Mouse (Mus musculus): ENCODE results near the gene 2900026A02Rik. TPM values are rescaled to one million over a fixed set of nuclear protein-coding genes. Genes with fewer than 3 reads are reported as not detected.

2900026A02Rik gene
- total RNA-seq, 1 experiment, result 12.3 TPM

GRCm38 (mm10) chr5:113145171-113145570 lies 75.9 kb downstream of the 2900026A02Rik start:
- peaks cover 0 to 2% of the 10 kb centered on the region in 2 experiments; a peak in 1 of 4 replicates for H3K4me1 ChIP-seq (ENCODE audit: control insufficient read depth in 2 of 2, insufficient read depth in 2 of 2, low read length in 2 of 2, poor library complexity in 1 of 2)
- in situ Hi-C loops (cut with MboI; ENCODE audit: low sequenced_read_pairs in 2 of 2, unreplicated experiment in 2 of 2), result no loop called here
- TF ChIP-seq CHD2 (IDR thresholded peaks at IDR 0.05; ENCODE audit: low read depth, low read length), result no peak
- no peak for TF ChIP-seq ZNF384 (IDR thresholded peaks at IDR 0.05; ENCODE audit: low read depth, low read length)
- TF ChIP-seq ZC3H11A (IDR thresholded peaks at IDR 0.05; ENCODE audit: borderline replicate concordance, low read depth, low read length), result no peak
- no peak for TF ChIP-seq HCFC1 (IDR thresholded peaks at IDR 0.05; ENCODE audit: borderline replicate concordance, insufficient read depth, low read length)
- TF ChIP-seq MAFK (IDR thresholded peaks at IDR 0.05; ENCODE audit: insufficient read depth, low read depth, low read length), result no peak
- H3K9ac ChIP-seq (ENCODE audit: insufficient read depth, low read depth, low read length, poor library complexity, severe bottlenecking), result no peak overlapping the region
- H3K27ac ChIP-seq (ENCODE audit: insufficient read depth, low read depth, low read length, poor library complexity, severe bottlenecking), result no peak overlapping the region
- no peaks in the 10 kb centered on the region for H3K9me3 ChIP-seq (ENCODE audit: control insufficient read depth, insufficient read depth, low read depth, low read length)
- DNase-seq (ENCODE audit: low read depth, low spot score), result no peak
- H3K36me3 ChIP-seq (ENCODE audit: control insufficient read depth, insufficient read depth, low read length, poor library complexity, severe bottlenecking), result no peaks in the 10 kb centered on the region
- no peak overlapping the region for H3K4me3 ChIP-seq (ENCODE audit: insufficient read depth in 1 of 2, low read depth in 1 of 2, low read length in 2 of 2, poor library complexity in 1 of 2, severe bottlenecking in 1 of 2)

DNA sequence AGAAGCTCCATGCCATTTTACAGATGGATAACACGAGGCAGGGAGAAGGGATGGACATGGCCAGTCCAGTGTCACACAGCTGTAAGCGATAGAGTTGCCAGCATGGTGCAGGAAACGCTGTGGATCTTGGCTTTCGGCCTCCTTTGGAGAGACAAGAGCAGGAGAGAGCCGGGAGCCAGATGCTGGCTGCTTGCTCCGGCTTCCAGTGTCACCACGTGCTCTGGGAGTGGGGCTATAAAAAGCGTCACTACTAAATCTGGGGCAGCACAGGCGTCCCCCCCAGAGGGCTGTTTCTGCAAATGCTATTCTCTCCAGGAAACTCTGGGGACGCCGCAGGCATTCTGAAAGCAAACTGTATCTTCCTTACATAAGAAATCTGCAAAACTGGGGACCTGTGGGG lies 78.5 kb downstream of the 2900026A02Rik start:
- Histone ChIP-seq H3K9me3 (ENCODE audit: control insufficient read depth, insufficient read depth, low read depth, low read length) (no peaks in the 10 kb centered on the region), H3K9ac (ENCODE audit: insufficient read depth, low read depth, low read length, poor library complexity, severe bottlenecking) (no peak overlapping the region), H3K27ac (ENCODE audit: insufficient read depth, low read depth, low read length, poor library complexity, severe bottlenecking) (no peak overlapping the region), H3K36me3 (ENCODE audit: control insufficient read depth, insufficient read depth, low read length, poor library complexity, severe bottlenecking) (no peaks in the 10 kb centered on the region), H3K4me1 (ENCODE audit: control insufficient read depth in 2 of 2, insufficient read depth in 2 of 2, low read length in 2 of 2, poor library complexity in 1 of 2) (peaks cover 0 to 10% of the 10 kb centered on the region in 2 experiments; a peak in 1 of 4 replicates), H3K4me3 (ENCODE audit: insufficient read depth in 1 of 2, low read depth in 1 of 2, low read length in 2 of 2, poor library complexity in 1 of 2, severe bottlenecking in 1 of 2) (no peak overlapping the region)
- in situ Hi-C loops (cut with MboI; ENCODE audit: low sequenced_read_pairs in 2 of 2, unreplicated experiment in 2 of 2), result no loop called here
- no peak for TF ChIP-seq ZNF384 (IDR thresholded peaks at IDR 0.05; ENCODE audit: low read depth, low read length)
- TF ChIP-seq HCFC1 (IDR thresholded peaks at IDR 0.05; ENCODE audit: borderline replicate concordance, insufficient read depth, low read length), result no peak
- TF ChIP-seq ZC3H11A (IDR thresholded peaks at IDR 0.05; ENCODE audit: borderline replicate concordance, low read depth, low read length), result no peak
- TF ChIP-seq MAFK (IDR thresholded peaks at IDR 0.05; ENCODE audit: insufficient read depth, low read depth, low read length), result no peak
- no peak for TF ChIP-seq CHD2 (IDR thresholded peaks at IDR 0.05; ENCODE audit: low read depth, low read length)
- DNase-seq (ENCODE audit: low read depth, low spot score), result no peak

DNA sequence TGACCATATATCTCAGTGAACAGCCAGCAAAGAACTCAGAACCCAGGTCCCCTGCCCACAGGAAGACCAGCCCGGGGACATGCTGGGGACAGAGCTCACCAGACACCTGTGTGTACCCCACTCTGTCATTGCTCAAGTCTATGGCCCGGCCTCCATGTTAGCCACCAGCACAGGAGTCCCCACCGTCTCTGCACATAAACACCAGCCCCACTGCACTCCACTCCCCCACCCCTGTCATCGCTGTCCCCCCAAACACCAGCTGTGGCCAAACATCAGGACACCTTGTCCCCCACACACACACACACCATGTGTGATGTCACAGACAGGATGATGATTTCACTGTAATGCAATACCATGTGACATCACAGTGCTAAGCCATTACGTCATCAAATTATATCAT lies 79.0 kb downstream of the 2900026A02Rik start:
- no peak for TF ChIP-seq CHD2 (IDR thresholded peaks at IDR 0.05; ENCODE audit: low read depth, low read length)
- TF ChIP-seq MAFK (IDR thresholded peaks at IDR 0.05; ENCODE audit: insufficient read depth, low read depth, low read length), result no peak
- no peak for TF ChIP-seq HCFC1 (IDR thresholded peaks at IDR 0.05; ENCODE audit: borderline replicate concordance, insufficient read depth, low read length)
- TF ChIP-seq ZNF384 (IDR thresholded peaks at IDR 0.05; ENCODE audit: low read depth, low read length), result no peak
- TF ChIP-seq ZC3H11A (IDR thresholded peaks at IDR 0.05; ENCODE audit: borderline replicate concordance, low read depth, low read length), result no peak
- Histone ChIP-seq H3K4me1 (ENCODE audit: control insufficient read depth in 2 of 2, insufficient read depth in 2 of 2, low read length in 2 of 2, poor library complexity in 1 of 2) (peaks cover 0 to 14% of the 10 kb centered on the region in 2 experiments; a peak in 1 of 4 replicates), H3K9me3 (ENCODE audit: control insufficient read depth, insufficient read depth, low read depth, low read length) (no peaks in the 10 kb centered on the region), H3K4me3 (ENCODE audit: insufficient read depth in 1 of 2, low read depth in 1 of 2, low read length in 2 of 2, poor library complexity in 1 of 2, severe bottlenecking in 1 of 2) (no peak overlapping the region), H3K36me3 (ENCODE audit: control insufficient read depth, insufficient read depth, low read length, poor library complexity, severe bottlenecking) (no peaks in the 10 kb centered on the region), H3K9ac (ENCODE audit: insufficient read depth, low read depth, low read length, poor library complexity, severe bottlenecking) (no peak overlapping the region), H3K27ac (ENCODE audit: insufficient read depth, low read depth, low read length, poor library complexity, severe bottlenecking) (no peak overlapping the region)
- in situ Hi-C loops (cut with MboI; ENCODE audit: low sequenced_read_pairs in 2 of 2, unreplicated experiment in 2 of 2), result no loop called here
- no peak for DNase-seq (ENCODE audit: low read depth, low spot score)

GRCm38 (mm10) chr5:113140872-113141271 lies 80.2 kb downstream of the 2900026A02Rik start:
- no peaks in the 10 kb centered on the region for H3K36me3 ChIP-seq (ENCODE audit: control insufficient read depth, insufficient read depth, low read length, poor library complexity, severe bottlenecking)
- H3K4me3 ChIP-seq (ENCODE audit: insufficient read depth in 1 of 2, low read depth in 1 of 2, low read length in 2 of 2, poor library complexity in 1 of 2, severe bottlenecking in 1 of 2), result no peak overlapping the region
- H3K27ac ChIP-seq (ENCODE audit: insufficient read depth, low read depth, low read length, poor library complexity, severe bottlenecking), result no peak overlapping the region
- peaks cover 0 to 14% of the 10 kb centered on the region in 2 experiments; a peak in 1 of 4 replicates for H3K4me1 ChIP-seq (ENCODE audit: control insufficient read depth in 2 of 2, insufficient read depth in 2 of 2, low read length in 2 of 2, poor library complexity in 1 of 2)
- H3K9me3 ChIP-seq (ENCODE audit: control insufficient read depth, insufficient read depth, low read depth, low read length), result no peaks in the 10 kb centered on the region
- H3K9ac ChIP-seq (ENCODE audit: insufficient read depth, low read depth, low read length, poor library complexity, severe bottlenecking), result no peak overlapping the region
- in situ Hi-C loops (cut with MboI; ENCODE audit: low sequenced_read_pairs in 2 of 2, unreplicated experiment in 2 of 2), result no loop called here
- DNase-seq (ENCODE audit: low read depth, low spot score), result no peak
- TF ChIP-seq CHD2 (IDR thresholded peaks at IDR 0.05; ENCODE audit: low read depth, low read length), result no peak
- peak; percentile 80 for TF ChIP-seq ZNF384 (IDR thresholded peaks at IDR 0.05; ENCODE audit: low read depth, low read length)

- H3K9me3 ChIP-seq (ENCODE audit: control insufficient read depth, insufficient read depth, low read depth, low read length), result no peaks in the 10 kb centered on the region
- H3K9ac ChIP-seq (ENCODE audit: insufficient read depth, low read depth, low read length, poor library complexity, severe bottlenecking), result no peak overlapping the region
- H3K36me3 ChIP-seq (ENCODE audit: control insufficient read depth, insufficient read depth, low read length, poor library complexity, severe bottlenecking), result no peaks in the 10 kb centered on the region
- H3K4me1 ChIP-seq (ENCODE audit: control insufficient read depth in 2 of 2, insufficient read depth in 2 of 2, low read length in 2 of 2, poor library complexity in 1 of 2), result peaks cover 0 to 14% of the 10 kb centered on the region in 2 experiments; a peak in 1 of 4 replicates
- no peak overlapping the region for H3K4me3 ChIP-seq (ENCODE audit: insufficient read depth in 1 of 2, low read depth in 1 of 2, low read length in 2 of 2, poor library complexity in 1 of 2, severe bottlenecking in 1 of 2)
- no peak overlapping the region for H3K27ac ChIP-seq (ENCODE audit: insufficient read depth, low read depth, low read length, poor library complexity, severe bottlenecking)
- TF ChIP-seq ZNF384 (IDR thresholded peaks at IDR 0.05; ENCODE audit: low read depth, low read length), result no peak
- no peak for TF ChIP-seq HCFC1 (IDR thresholded peaks at IDR 0.05; ENCODE audit: borderline replicate concordance, insufficient read depth, low read length)
- TF ChIP-seq CHD2 (IDR thresholded peaks at IDR 0.05; ENCODE audit: low read depth, low read length), result no peak
- no peak for TF ChIP-seq MAFK (IDR thresholded peaks at IDR 0.05; ENCODE audit: insufficient read depth, low read depth, low read length)
- TF ChIP-seq ZC3H11A (IDR thresholded peaks at IDR 0.05; ENCODE audit: borderline replicate concordance, low read depth, low read length), result no peak
- no peak for DNase-seq (ENCODE audit: low read depth, low spot score)
- in situ Hi-C loops (cut with MboI; ENCODE audit: low sequenced_read_pairs in 2 of 2, unreplicated experiment in 2 of 2), result no loop called here
Observed at GRCm38 (mm10) chr5:113140051-113140450, 81.0 kb downstream of the 2900026A02Rik start.

Measured in ES-E14 (cell line).